Mouse (Mus musculus) CH12.LX (cell line): ENCODE data around the gene Herc1.

Source experiments
- CHD1 ChIP-seq: IDR thresholded peaks from 2 replicates; pipeline ENCODE4 v1.6.1; 2012; ENCODE audit warnings: low read depth, low read length, improper control_type of control experiment, inconsistent platforms
- CTCF ChIP-seq, 2 experiments: IDR thresholded peaks in 1 of 2; conservative IDR thresholded peaks in 1 of 2; 2 replicates each; pipeline ENCODE4 v1.5.1; 2011 to 2012; ENCODE audit warnings: low read depth in 2 of 2, low read length in 2 of 2, improper control_type of control experiment in 1 of 2, inconsistent platforms in 1 of 2, mild to moderate bottlenecking in 1 of 2, moderate library complexity in 1 of 2
- EP300 ChIP-seq: IDR thresholded peaks from 2 replicates; pipeline ENCODE4 v1.6.1; 2011; ENCODE audit warnings: low read length, improper control_type of control experiment
- POLR2A ChIP-seq: IDR thresholded peaks from 2 replicates; pipeline ENCODE4 v1.6.1; 2011; ENCODE audit warnings: low read depth, mild to moderate bottlenecking, improper control_type of control experiment, low read length
- TBP ChIP-seq: conservative IDR thresholded peaks from 2 replicates; pipeline ENCODE4 v1.6.1; 2011; ENCODE audit warnings: low read depth, low read length, improper control_type of control experiment
- ZNF384 ChIP-seq: IDR thresholded peaks from 2 replicates; pipeline ENCODE4 v1.6.1; 2012; ENCODE audit warnings: low read depth, low read length, improper control_type of control experiment, inconsistent platforms

DNA sequence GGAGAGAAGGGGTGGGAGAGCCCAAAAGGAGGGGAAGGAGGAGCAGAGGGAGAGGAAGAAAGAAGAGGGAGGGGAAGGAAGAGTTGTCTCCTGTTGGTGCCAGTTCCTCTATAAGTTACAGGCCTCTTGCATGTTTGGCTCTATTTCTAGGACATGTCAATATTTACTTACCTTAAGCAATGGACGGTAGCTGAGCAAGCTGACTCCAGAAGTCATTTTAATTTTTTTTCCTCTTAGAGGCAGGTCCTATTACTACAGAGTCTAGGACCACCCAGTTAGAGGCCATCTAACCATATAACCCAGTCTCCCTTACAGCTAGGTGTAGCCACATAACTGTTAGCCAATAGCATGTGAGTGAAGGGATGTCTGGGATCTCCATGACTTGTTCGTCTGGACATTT, 18.7 kb upstream of the Herc1 start:
- no peak for TF ChIP-seq CTCF (conservative IDR thresholded peaks at IDR 0.05 in 1 of 2, IDR thresholded peaks at IDR 0.05 in 1 of 2; ENCODE audit: low read depth in 2 of 2, low read length in 2 of 2)
- TF ChIP-seq CHD1 = no peak
- no peak for TF ChIP-seq POLR2A
- no peak for TF ChIP-seq EP300
- TF ChIP-seq ZNF384 = no peak
- TF ChIP-seq TBP = no peak
